Mouse (Mus musculus): ENCODE measurements around the gene Bcl3.

GRCm38 (mm10) chr7:19758623-19759022 lies 63.9 kb downstream of the Bcl3 start:
- no peak for TF ChIP-seq EP300 (IDR thresholded peaks at IDR 0.05; ENCODE audit: low read depth)
- no peak for TF ChIP-seq CTCF (IDR thresholded peaks at IDR 0.05; ENCODE audit: low read depth)
